Mouse (Mus musculus): Measurements from ENCODE around the gene Camsap2. TPM values are rescaled to one million over a fixed set of nuclear protein-coding genes. Genes with fewer than 3 reads are reported as not detected.

Gene Camsap2
- polyA plus RNA-seq, 1 experiment from 2014 or later, result 4.8 TPM

- DNase-seq (ENCODE audit: low spot score), result no peak
Observed at GRCm38 (mm10) chr1:136225846-136226245, 120.1 kb downstream of the Camsap2 start.

GRCm38 (mm10) chr1:136223758-136224342, 122.1 kb downstream of the Camsap2 start:
- DNase-seq (ENCODE audit: low spot score), result no peak

- no peak for DNase-seq (ENCODE audit: low spot score)
Observed at GRCm38 (mm10) chr1:136222386-136222785, 123.5 kb downstream of the Camsap2 start.

GRCm38 (mm10) chr1:136220037-136220871, 125.7 kb downstream of the Camsap2 start:
- no peak for DNase-seq (ENCODE audit: low spot score)

Other genes with a start within 250 kb of the Camsap2 start
- 14.8 and 20.3 TPM in 2 replicates for gene Kif21b, start 214.7 kb downstream of the Camsap2 start, polyA plus RNA-seq (2015; fragmentation: Nextera tagmentation; extraction: Ambion mirVana)
- 0.05 and 0.46 TPM in 2 replicates for gene Mroh3, start 133.3 kb downstream of the Camsap2 start, polyA plus RNA-seq (2015; fragmentation: Nextera tagmentation; extraction: Ambion mirVana)
- gene Inava, start 111.8 kb downstream of the Camsap2 start, polyA plus RNA-seq (2015; fragmentation: Nextera tagmentation; extraction: Ambion mirVana), result 5.0 and 5.9 TPM in 2 replicates
- 2.0 and 2.3 TPM in 2 replicates for gene Gpr25, start 85.2 kb downstream of the Camsap2 start, polyA plus RNA-seq (2015; fragmentation: Nextera tagmentation; extraction: Ambion mirVana)
- gene Ddx59, start 69.2 kb upstream of the Camsap2 start, polyA plus RNA-seq (2015; fragmentation: Nextera tagmentation; extraction: Ambion mirVana), result 15.7 and 17.2 TPM in 2 replicates
- 4.6 and 5.8 TPM in 2 replicates for gene Kif14, start 120.2 kb upstream of the Camsap2 start, polyA plus RNA-seq (2015; fragmentation: Nextera tagmentation; extraction: Ambion mirVana)

All from thymus, postnatal 0 days (tissue).